Mouse (Mus musculus) B cell, adult (primary cell): ENCODE measurements around the gene Serbp1. TPM values are rescaled to one million over a fixed set of nuclear protein-coding genes. Genes with fewer than 3 reads are reported as not detected.

Source experiments
- total RNA-seq: library from RNA; stranded (reverse); gene quantifications from 4 replicates; pipeline ENCODE4 v1.2.4, GENCODE M21; 2023; ENCODE audit not compliant: inconsistent age

Gene Serbp1
- total RNA-seq, result 303 to 346 TPM (median 325 TPM) in 4 replicates

DNA sequence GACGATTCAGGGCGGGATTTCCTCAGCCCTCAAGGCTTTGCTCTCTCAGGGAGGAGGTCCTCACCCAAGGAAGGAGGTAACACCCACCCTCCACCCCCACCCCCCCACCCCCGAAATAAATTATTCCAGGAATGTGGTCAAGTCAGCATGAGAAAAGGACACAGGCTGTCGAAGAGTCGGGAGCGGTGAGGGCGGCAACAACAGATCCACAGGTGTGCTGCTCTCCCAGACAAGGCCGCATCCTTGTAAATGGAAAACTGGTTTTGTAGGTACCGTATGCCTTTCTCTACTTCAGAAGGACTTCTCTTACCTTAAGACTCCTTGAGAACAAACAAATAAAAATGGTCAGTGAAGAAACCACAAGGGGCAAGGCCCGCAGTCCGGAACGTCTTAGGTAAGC, at the start of gene Serbp1:
TSS of gene Serbp1 (plus strand) at position 200 of the 400 bp plus-strand sequence.

Other genes starting within 250 kb of the Serbp1 start
- 47.9 to 61.2 TPM (median 57.7 TPM) in 4 replicates for gene Gadd45a, start 200.7 kb upstream of the Serbp1 start, total RNA-seq
- gene Il12rb2, start 138.0 kb downstream of the Serbp1 start, total RNA-seq, result 0.16 to 0.33 TPM (median 0.22 TPM) in 4 replicates